Mouse (Mus musculus): ENCODE measurements around the gene Olfr807. TPM values are rescaled to one million over a fixed set of nuclear protein-coding genes. Genes with fewer than 3 reads are reported as not detected.

Olfr807 gene
- polyA plus RNA-seq (2015; fragmentation: Nextera tagmentation; extraction: Ambion mirVana) = not detected in 2 replicates

- Histone ChIP-seq H3K27me3 (no peaks in the 10 kb centered on the region), H3K27ac (no peak within 1 kb of the TSS), H3K36me3 (no peaks in the 10 kb centered on the region), H3K4me1 (replicated peaks) (no peaks in the 10 kb centered on the region), H3K9ac (no peak within 1 kb of the TSS), H3K9me3 (replicated peaks) (no peaks in the 10 kb centered on the region), H3K4me3 (replicated peaks) (no peak within 1 kb of the TSS), H3K4me2 (no peak within 1 kb of the TSS)
- WGBS (ENCODE audit: insufficient replicate concordance) = 57% methylated on average over 1 of the region's 1 CpGs
- DNase-seq = no peak
- no peak for ATAC-seq (ENCODE audit: low read depth)
Measured at GRCm38 (mm10) chr10:129757693-129758092, at the start of gene Olfr807. Gene Olfr807, minus strand, starts transcription at chr10:129757793.

- 58% methylated on average over 4 of the region's 4 CpGs for WGBS (ENCODE audit: insufficient replicate concordance)
- H3K4me2 ChIP-seq = no peak within 1 kb of the TSS
- H3K4me1 ChIP-seq (replicated peaks) = no peaks in the 10 kb centered on the region
- no peaks in the 10 kb centered on the region for H3K9me3 ChIP-seq (replicated peaks)
- H3K9ac ChIP-seq = no peak within 1 kb of the TSS
- ATAC-seq (ENCODE audit: low read depth) (no peak), DNase-seq (no peak)
- no peak within 1 kb of the TSS for H3K4me3 ChIP-seq (replicated peaks)
- H3K27ac ChIP-seq = no peak within 1 kb of the TSS
- no peaks in the 10 kb centered on the region for H3K36me3 ChIP-seq
- H3K27me3 ChIP-seq = no peaks in the 10 kb centered on the region
Measured at GRCm38 (mm10) chr10:129804296-129804695, 46.7 kb upstream of the Olfr807 start, which contains the start of gene Olfr811. Gene Olfr811, minus strand, starts transcription at chr10:129804396.

DNA sequence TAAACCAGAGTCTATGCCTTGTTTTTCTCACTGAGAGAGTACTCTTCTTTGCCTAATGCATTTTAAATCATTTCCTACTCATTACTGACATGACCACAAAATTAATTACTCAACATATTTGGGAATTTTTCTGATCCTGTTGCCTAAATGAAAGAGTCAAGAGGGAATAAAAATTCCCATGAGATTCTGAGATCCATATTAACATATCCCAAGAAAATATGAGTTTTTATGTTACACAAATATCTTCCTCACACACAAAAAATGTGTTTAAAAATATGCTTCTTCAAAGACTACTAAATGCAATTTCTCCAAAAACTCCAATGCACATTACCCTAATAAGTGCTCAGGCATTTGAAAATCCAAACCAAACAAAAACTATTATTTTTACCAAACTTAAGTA, 37.2 kb upstream of the Olfr807 start, which contains the start of gene Olfr810:
Gene Olfr810 (minus strand): TSS at position 101 of the 400 bp plus-strand sequence.
- DNase-seq (no peak), ATAC-seq (ENCODE audit: low read depth) (no peak)
- no peaks in the 10 kb centered on the region for H3K27me3 ChIP-seq
- no peak within 1 kb of the TSS for H3K9ac ChIP-seq
- no peaks in the 10 kb centered on the region for H3K36me3 ChIP-seq
- no peak within 1 kb of the TSS for H3K4me3 ChIP-seq (replicated peaks)
- H3K27ac ChIP-seq = no peak within 1 kb of the TSS
- H3K4me2 ChIP-seq = no peak within 1 kb of the TSS
- H3K9me3 ChIP-seq (replicated peaks) = no peaks in the 10 kb centered on the region
- H3K4me1 ChIP-seq (replicated peaks) = no peaks in the 10 kb centered on the region

- DNase-seq = no peak
- Histone ChIP-seq H3K9me3 (replicated peaks) (no peaks in the 10 kb centered on the region), H3K4me2 (no peak overlapping the region), H3K36me3 (no peaks in the 10 kb centered on the region), H3K4me1 (replicated peaks) (no peaks in the 10 kb centered on the region), H3K9ac (no peak overlapping the region), H3K4me3 (replicated peaks) (no peak overlapping the region), H3K27me3 (no peaks in the 10 kb centered on the region), H3K27ac (no peak overlapping the region)
- no peak for ATAC-seq (ENCODE audit: low read depth)
Measured at GRCm38 (mm10) chr10:129778123-129778522, 20.5 kb upstream of the Olfr807 start.

- no peaks in the 10 kb centered on the region for H3K4me1 ChIP-seq (replicated peaks)
- no peak for ATAC-seq (ENCODE audit: low read depth)
- no peak within 1 kb of the TSS for H3K27ac ChIP-seq
- H3K4me3 ChIP-seq (replicated peaks) = no peak within 1 kb of the TSS
- no peaks in the 10 kb centered on the region for H3K36me3 ChIP-seq
- DNase-seq = no peak
- no peak within 1 kb of the TSS for H3K9ac ChIP-seq
- no peak within 1 kb of the TSS for H3K4me2 ChIP-seq
- no peaks in the 10 kb centered on the region for H3K27me3 ChIP-seq
- no peaks in the 10 kb centered on the region for H3K9me3 ChIP-seq (replicated peaks)
Measured at GRCm38 (mm10) chr10:129774338-129774737, 16.7 kb upstream of the Olfr807 start, which contains the start of gene Olfr809. Gene Olfr809, plus strand, starts transcription at chr10:129774638.

DNA sequence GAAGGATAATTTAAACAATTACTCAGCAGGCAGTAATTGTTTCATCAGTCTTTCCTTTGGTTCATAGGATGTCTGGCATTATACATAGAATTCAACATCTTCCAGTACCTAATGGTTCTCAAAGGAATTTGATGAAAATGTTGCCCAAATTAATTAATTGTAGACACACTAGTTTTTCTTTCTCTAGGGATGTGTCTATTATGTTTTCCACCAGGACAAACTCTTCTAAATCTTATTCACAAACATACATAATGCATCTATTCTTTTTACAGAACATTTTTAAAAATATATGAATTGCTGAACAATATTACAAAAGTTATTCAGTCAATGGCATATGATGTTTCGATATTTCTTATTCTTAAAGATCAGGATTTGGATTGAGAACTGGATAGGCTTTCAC, 7.6 kb upstream of the Olfr807 start, which contains the start of gene Olfr808:
Gene Olfr808 (plus strand): TSS at position 301 of the 400 bp plus-strand sequence.
- Histone ChIP-seq H3K4me3 (replicated peaks) (no peak within 1 kb of the TSS), H3K27me3 (no peaks in the 10 kb centered on the region), H3K9me3 (replicated peaks) (no peaks in the 10 kb centered on the region), H3K36me3 (no peaks in the 10 kb centered on the region), H3K27ac (no peak within 1 kb of the TSS), H3K9ac (no peak within 1 kb of the TSS), H3K4me2 (no peak within 1 kb of the TSS), H3K4me1 (replicated peaks) (no peaks in the 10 kb centered on the region)
- no peak for DNase-seq
- WGBS (ENCODE audit: insufficient replicate concordance) = 61% methylated on average over 1 of the region's 1 CpGs
- no peak for ATAC-seq (ENCODE audit: low read depth)

DNA sequence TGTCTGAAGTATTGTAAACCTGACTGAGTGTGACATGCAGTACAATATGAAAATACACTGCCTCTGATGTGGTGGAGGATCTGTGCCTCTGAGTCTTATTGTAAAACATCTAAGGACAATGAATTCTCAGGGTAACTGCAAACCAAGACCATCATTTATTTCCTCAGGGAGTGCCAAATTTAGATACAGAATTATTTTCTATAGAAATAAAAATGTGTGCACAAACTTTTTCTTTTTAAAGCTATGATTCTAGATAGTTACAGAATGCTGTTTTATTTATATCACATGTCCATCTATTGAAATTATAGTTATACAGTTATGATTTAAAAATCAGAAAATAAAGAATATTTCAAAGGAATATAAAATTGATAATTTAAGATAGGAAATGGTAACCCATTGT, 15.8 kb downstream of the Olfr807 start, which contains the start of gene Olfr806:
Gene Olfr806 (minus strand): TSS at position 101 of the 400 bp plus-strand sequence.
- no peak for ATAC-seq (ENCODE audit: low read depth)
- Histone ChIP-seq H3K27me3 (no peaks in the 10 kb centered on the region), H3K9ac (no peak within 1 kb of the TSS), H3K4me2 (no peak within 1 kb of the TSS), H3K36me3 (no peaks in the 10 kb centered on the region), H3K4me3 (replicated peaks) (no peak within 1 kb of the TSS), H3K9me3 (replicated peaks) (no peaks in the 10 kb centered on the region; the same call in 1 of the 2 replicates), H3K4me1 (replicated peaks) (no peaks in the 10 kb centered on the region), H3K27ac (no peak within 1 kb of the TSS)
- DNase-seq = no peak

GRCm38 (mm10) chr10:129729275-129729674, 28.3 kb downstream of the Olfr807 start, which contains the start of gene Olfr805:
Gene Olfr805, minus strand, starts transcription at chr10:129729375.
- 69% methylated on average over 2 of the region's 2 CpGs for WGBS (ENCODE audit: insufficient replicate concordance)
- H3K9ac ChIP-seq = no peak within 1 kb of the TSS
- no peaks in the 10 kb centered on the region for H3K27me3 ChIP-seq
- no peaks in the 10 kb centered on the region for H3K4me1 ChIP-seq (replicated peaks)
- H3K36me3 ChIP-seq = no peaks in the 10 kb centered on the region
- H3K4me3 ChIP-seq (replicated peaks) = no peak within 1 kb of the TSS
- DNase-seq (no peak), ATAC-seq (ENCODE audit: low read depth) (no peak)
- no peak within 1 kb of the TSS for H3K4me2 ChIP-seq
- H3K9me3 ChIP-seq (replicated peaks) = no peaks in the 10 kb centered on the region
- no peak within 1 kb of the TSS for H3K27ac ChIP-seq

Small RNA genes lying within 50 kb of the gene (microRNA-seq; reads per million reads assigned to microRNA genes)
- gene Gm24485 = not detected

Other genes starting within 250 kb of the Olfr807 start
- gene Olfr791, start 236.0 kb downstream of the Olfr807 start, polyA plus RNA-seq (2015; fragmentation: Nextera tagmentation; extraction: Ambion mirVana) = not detected in 2 replicates
- gene Olfr792, start 218.6 kb downstream of the Olfr807 start, polyA plus RNA-seq (2015; fragmentation: Nextera tagmentation; extraction: Ambion mirVana) = not detected in 2 replicates
- gene Olfr794, start 190.1 kb downstream of the Olfr807 start, polyA plus RNA-seq (2015; fragmentation: Nextera tagmentation; extraction: Ambion mirVana) = not detected in 2 replicates
- gene Olfr796, start 145.2 kb downstream of the Olfr807 start, polyA plus RNA-seq (2015; fragmentation: Nextera tagmentation; extraction: Ambion mirVana) = not detected in 2 replicates
- not detected in 2 replicates for gene Olfr798, start 129.9 kb downstream of the Olfr807 start, polyA plus RNA-seq (2015; fragmentation: Nextera tagmentation; extraction: Ambion mirVana)
- gene Olfr799, start 120.3 kb downstream of the Olfr807 start, polyA plus RNA-seq (2015; fragmentation: Nextera tagmentation; extraction: Ambion mirVana) = not detected in 2 replicates
- gene Olfr800, start 100.1 kb downstream of the Olfr807 start, polyA plus RNA-seq (2015; fragmentation: Nextera tagmentation; extraction: Ambion mirVana) = not detected in 2 replicates
- not detected in 2 replicates for gene Olfr801, start 83.9 kb downstream of the Olfr807 start, polyA plus RNA-seq (2015; fragmentation: Nextera tagmentation; extraction: Ambion mirVana)
- gene Olfr802, start 69.6 kb downstream of the Olfr807 start, polyA plus RNA-seq (2015; fragmentation: Nextera tagmentation; extraction: Ambion mirVana) = not detected in 2 replicates
- gene Olfr803, start 63.5 kb downstream of the Olfr807 start, polyA plus RNA-seq (2015; fragmentation: Nextera tagmentation; extraction: Ambion mirVana) = not detected in 2 replicates
- gene Olfr804, start 54.6 kb downstream of the Olfr807 start, polyA plus RNA-seq (2015; fragmentation: Nextera tagmentation; extraction: Ambion mirVana) = not detected in 2 replicates
- gene Olfr805, start 28.4 kb downstream of the Olfr807 start, polyA plus RNA-seq (2015; fragmentation: Nextera tagmentation; extraction: Ambion mirVana) = not detected in 2 replicates
- gene Olfr806, start 15.9 kb downstream of the Olfr807 start, polyA plus RNA-seq (2015; fragmentation: Nextera tagmentation; extraction: Ambion mirVana) = not detected in 2 replicates
- gene Olfr808, start 7.7 kb upstream of the Olfr807 start, polyA plus RNA-seq (2015; fragmentation: Nextera tagmentation; extraction: Ambion mirVana) = not detected in 2 replicates
- not detected in 2 replicates for gene Olfr809, start 16.8 kb upstream of the Olfr807 start, polyA plus RNA-seq (2015; fragmentation: Nextera tagmentation; extraction: Ambion mirVana)
- gene Olfr810, start 37.1 kb upstream of the Olfr807 start, polyA plus RNA-seq (2015; fragmentation: Nextera tagmentation; extraction: Ambion mirVana) = not detected in 2 replicates
- gene Olfr811, start 46.6 kb upstream of the Olfr807 start, polyA plus RNA-seq (2015; fragmentation: Nextera tagmentation; extraction: Ambion mirVana) = not detected in 2 replicates
- gene Olfr812, start 88.3 kb upstream of the Olfr807 start, polyA plus RNA-seq (2015; fragmentation: Nextera tagmentation; extraction: Ambion mirVana) = not detected in 2 replicates
- gene Olfr813, start 97.6 kb upstream of the Olfr807 start, polyA plus RNA-seq (2015; fragmentation: Nextera tagmentation; extraction: Ambion mirVana) = not detected in 2 replicates
- not detected in 2 replicates for gene Olfr814, start 122.1 kb upstream of the Olfr807 start, polyA plus RNA-seq (2015; fragmentation: Nextera tagmentation; extraction: Ambion mirVana)
- not detected in 2 replicates for gene Olfr815, start 148.1 kb upstream of the Olfr807 start, polyA plus RNA-seq (2015; fragmentation: Nextera tagmentation; extraction: Ambion mirVana)
- gene Olfr816, start 157.8 kb upstream of the Olfr807 start, polyA plus RNA-seq (2015; fragmentation: Nextera tagmentation; extraction: Ambion mirVana) = not detected in 2 replicates
- not detected in 2 replicates for gene Olfr818, start 191.3 kb upstream of the Olfr807 start, polyA plus RNA-seq (2015; fragmentation: Nextera tagmentation; extraction: Ambion mirVana)
- gene Olfr819, start 209.5 kb upstream of the Olfr807 start, polyA plus RNA-seq (2015; fragmentation: Nextera tagmentation; extraction: Ambion mirVana) = not detected in 2 replicates
- not detected in 2 replicates for gene Olfr247, start 218.3 kb upstream of the Olfr807 start, polyA plus RNA-seq (2015; fragmentation: Nextera tagmentation; extraction: Ambion mirVana)
- gene Gm10310, start 227.3 kb upstream of the Olfr807 start, polyA plus RNA-seq (2015; fragmentation: Nextera tagmentation; extraction: Ambion mirVana) = not detected in 2 replicates